Mouse (Mus musculus) cortical plate, adult 2 months (tissue): ENCODE data around the gene Kcnt1. TPM values are rescaled to one million over a fixed set of nuclear protein-coding genes. Genes with fewer than 3 reads are reported as not detected.
A peak's percentile ranks its signal among the peaks of the same experiment; 100 is the strongest.
"Not testable (repeated sequence)": the region's sequence is repeated elsewhere in the genome, so short reads cannot be mapped to it uniquely, and the experiment has no call there.

ENCODE experiments used
- H3K27ac ChIP-seq: fragments of 200-500 bp; 2 replicates; pipeline ENCODE4 v1.5.1; 2012; ENCODE audit warnings: low read length, control low read depth, inconsistent platforms; ENCODE audit not compliant: insufficient read depth
- H3K4me1 ChIP-seq: fragments of 200-500 bp; 2 replicates; pipeline ENCODE4 v1.6.1; 2011; ENCODE audit warnings: low read length; ENCODE audit not compliant: control insufficient read depth, insufficient read depth
- H3K4me3 ChIP-seq: fragments of 200-500 bp; 2 replicates; pipeline ENCODE4 v1.5.1; 2011; ENCODE audit warnings: mild to moderate bottlenecking, low read length, control low read depth; ENCODE audit not compliant: insufficient read depth
- CTCF ChIP-seq: fragments of 200-500 bp; IDR thresholded peaks from 2 replicates; pipeline ENCODE4 v1.5.1; 2011; ENCODE audit warnings: mild to moderate bottlenecking, control low read depth, low read length; ENCODE audit not compliant: insufficient read depth; ENCODE audit errors: extremely low read depth
- POLR2A ChIP-seq: fragments of 200-500 bp; IDR thresholded peaks from 2 replicates; pipeline ENCODE4 v1.6.1; 2011; ENCODE audit warnings: mild to moderate bottlenecking, low read length, control low read depth; ENCODE audit not compliant: insufficient read depth; ENCODE audit errors: extremely low read depth
- polyA plus RNA-seq: library from polyadenylated mRNA; depleted of rRNA; stranded (reverse); fragments of >200 nt; gene quantifications from 2 replicates; pipeline ENCODE4 v1.2.3, GENCODE M21; 2012; rRNA removed

The Kcnt1 gene
- polyA plus RNA-seq, result 191 and 197 TPM in 2 replicates

- H3K27ac ChIP-seq, result peak within 1 kb of the TSS; percentile 63
These were observed at the start of gene Kcnt1 for GRCm38 (mm10) chr2:25863337-25864131. Kcnt1 (plus strand) TSS chr2:25863734.

GRCm38 (mm10) chr2:25815748-25816147 is 47.8 kb upstream of the Kcnt1 start, which contains the start of gene Glt6d1:
Glt6d1 (minus strand) TSS chr2:25815848.
- 0 out of 2 replicates have a peak within 1 kb of the TSS, but pooled peaks have one; percentile 37 for H3K27ac ChIP-seq
- not testable (repeated sequence) for H3K4me1 ChIP-seq, H3K4me3 ChIP-seq

More at GRCm38 (mm10) chr2:25863337-25864131, at the start of gene Kcnt1:
- peak within 1 kb of the TSS; percentile 66 for H3K4me3 ChIP-seq
- H3K4me1 ChIP-seq, result peaks cover 14% of the 10 kb centered on the region
- no peak for TF ChIP-seq POLR2A
- TF ChIP-seq CTCF, result no peak

- Histone ChIP-seq H3K4me3 (no peak within 1 kb of the TSS), H3K27ac (no peak within 1 kb of the TSS), H3K4me1 (no peaks in the 10 kb centered on the region)
- TF ChIP-seq POLR2A (no peak), CTCF (no peak)
These were observed 40.7 kb upstream of the Kcnt1 start, which contains the start of gene Lcn9 for GRCm38 (mm10) chr2:25822806-25823205. Lcn9 (plus strand) TSS chr2:25823153.

DNA sequence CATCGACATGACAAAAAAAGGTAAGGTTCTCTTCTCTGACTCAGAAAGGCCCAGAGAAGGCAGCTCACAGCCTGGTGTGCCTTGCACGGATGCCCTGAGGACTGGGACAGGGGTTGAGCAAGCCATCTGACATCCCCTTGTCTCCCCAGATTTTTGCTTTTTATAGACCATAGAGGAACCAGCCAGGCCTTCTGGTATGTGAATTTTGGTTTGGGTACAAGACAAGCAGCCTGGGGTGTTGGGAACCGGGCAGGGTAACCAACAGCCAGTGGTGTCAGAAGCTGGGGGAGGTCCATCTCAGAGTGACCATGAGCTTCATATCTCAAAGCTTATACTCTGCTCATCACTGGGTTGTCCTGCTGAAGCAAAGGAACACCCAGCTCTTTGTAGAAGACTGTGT is 38.8 kb upstream of the Kcnt1 start:
- H3K4me3 ChIP-seq, result no peak overlapping the region
- TF ChIP-seq POLR2A (no peak), CTCF (no peak)
- no peaks in the 10 kb centered on the region for H3K4me1 ChIP-seq
- H3K27ac ChIP-seq, result no peak overlapping the region

DNA sequence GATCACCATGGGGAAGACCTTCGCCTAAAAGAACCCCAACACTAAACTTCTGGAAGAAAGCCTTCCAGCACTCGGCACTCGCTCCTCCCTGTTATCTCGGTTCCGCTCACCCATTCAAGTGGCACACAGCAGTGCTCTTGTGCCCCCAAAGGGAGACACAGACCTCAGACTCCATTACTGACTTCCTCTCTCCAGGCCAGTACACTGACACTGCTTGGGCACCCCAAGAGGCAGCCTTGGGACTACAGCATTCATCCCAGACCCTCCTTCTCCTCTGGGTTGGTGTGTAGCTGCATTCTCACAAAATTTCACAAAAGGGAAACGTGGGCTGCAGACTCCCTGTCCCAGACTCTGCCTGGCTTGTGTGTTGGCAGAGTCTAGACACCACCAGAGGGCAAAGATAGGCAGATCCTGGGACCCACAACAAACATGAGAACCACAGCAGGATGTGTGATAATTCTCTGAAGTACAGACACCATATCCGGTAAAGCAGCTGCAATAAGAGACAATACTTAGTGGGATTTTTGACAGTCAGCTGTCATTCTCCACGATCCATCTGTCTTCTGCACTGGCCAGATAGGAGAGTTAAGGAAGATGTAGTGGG is 35.1 kb upstream of the Kcnt1 start:
- Histone ChIP-seq H3K4me3 (no peak overlapping the region), H3K4me1 (no peaks in the 10 kb centered on the region), H3K27ac (no peak overlapping the region)
- no peak for TF ChIP-seq CTCF
- no peak for TF ChIP-seq POLR2A

- H3K4me1 ChIP-seq, result no peaks in the 10 kb centered on the region
- H3K4me3 ChIP-seq, result no peak overlapping the region
- no peak overlapping the region for H3K27ac ChIP-seq
- no peak for TF ChIP-seq POLR2A
- no peak for TF ChIP-seq CTCF
These were observed 32.7 kb upstream of the Kcnt1 start for GRCm38 (mm10) chr2:25830786-25831185.

DNA sequence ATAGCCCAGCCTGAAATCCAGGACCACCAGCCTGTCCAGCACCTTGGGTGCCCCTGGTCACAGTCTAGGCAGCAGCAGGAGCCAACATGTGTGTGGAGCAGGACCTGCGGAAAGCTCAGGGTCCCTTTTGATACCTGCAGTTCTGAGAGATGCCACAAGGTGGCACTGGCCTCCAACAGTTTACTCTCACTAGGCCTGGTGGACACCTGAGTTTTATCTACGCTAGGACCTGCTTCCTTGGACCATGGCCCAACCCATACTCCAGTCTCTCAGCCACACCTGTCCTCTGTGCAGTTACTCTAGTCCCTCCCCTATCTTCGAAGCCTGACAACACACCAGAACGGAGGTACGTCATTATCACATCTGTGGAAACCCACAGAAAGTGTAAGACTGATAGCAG is 27.2 kb upstream of the Kcnt1 start:
- Histone ChIP-seq H3K27ac (no peak overlapping the region), H3K4me3 (no peak overlapping the region)
- TF ChIP-seq CTCF, result peak; percentile 97
- TF ChIP-seq POLR2A, result no peak

DNA sequence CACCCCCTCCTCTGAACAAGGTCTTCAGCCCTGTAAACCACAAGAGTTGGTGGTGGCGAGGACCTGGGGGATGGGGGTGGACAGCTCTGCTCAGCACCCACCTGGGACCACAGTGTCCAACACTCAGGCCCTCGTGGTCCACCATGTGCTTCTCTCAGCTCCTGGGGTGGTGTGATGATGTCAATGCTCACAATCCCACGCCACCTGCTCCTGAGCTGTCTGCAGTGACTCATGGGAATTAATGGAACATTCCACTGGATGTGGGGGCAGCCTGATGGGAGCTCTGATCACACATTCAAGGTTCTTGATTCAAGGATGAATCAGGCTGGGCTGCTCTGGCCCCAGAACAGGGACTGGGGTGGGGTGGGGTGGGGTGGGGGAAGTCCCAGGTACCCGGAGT is 21.4 kb upstream of the Kcnt1 start:
- H3K27ac ChIP-seq, result no peak overlapping the region
- no peak overlapping the region for H3K4me3 ChIP-seq
- H3K4me1 ChIP-seq, result peaks cover 3% of the 10 kb centered on the region; the same call in 1 of the 2 replicates
- no peak for TF ChIP-seq POLR2A

More for the DNA sequence above, 27.2 kb upstream of the Kcnt1 start:
- no peaks in the 10 kb centered on the region for H3K4me1 ChIP-seq

- no peak overlapping the region for H3K4me3 ChIP-seq
- no peak overlapping the region for H3K27ac ChIP-seq
- TF ChIP-seq CTCF, result no peak
- TF ChIP-seq POLR2A, result no peak
- H3K4me1 ChIP-seq, result peaks cover 3% of the 10 kb centered on the region; the same call in 1 of the 2 replicates
These were observed 20.8 kb upstream of the Kcnt1 start for GRCm38 (mm10) chr2:25842758-25843157.

DNA sequence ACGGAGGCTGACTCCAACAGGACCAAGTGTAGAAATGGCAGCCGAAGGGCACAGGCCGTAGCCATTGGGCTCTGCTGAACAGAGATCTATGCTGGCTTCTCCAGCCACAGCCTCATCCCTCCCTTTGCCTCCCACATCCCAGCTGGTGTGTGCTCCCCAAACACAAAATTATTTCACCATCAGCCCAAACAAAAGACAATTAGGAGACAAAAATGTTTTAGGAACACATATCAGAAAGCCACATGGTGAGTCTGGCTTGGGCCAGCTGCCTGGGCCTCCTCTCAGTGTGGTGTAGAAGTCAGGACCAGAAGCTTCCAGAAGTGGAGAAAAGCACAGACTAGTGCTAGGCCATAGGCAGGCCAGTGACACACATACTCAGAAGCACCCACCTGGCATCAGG is 19.4 kb upstream of the Kcnt1 start:
- Histone ChIP-seq H3K27ac (no peak overlapping the region), H3K4me3 (no peak overlapping the region), H3K4me1 (peaks cover 3% of the 10 kb centered on the region; the same call in 1 of the 2 replicates)
- TF ChIP-seq CTCF, result no peak
- no peak for TF ChIP-seq POLR2A
